Mouse (Mus musculus) ES-Bruce4 (cell line): ENCODE data around the gene Fndc3b.

Experiments used
- CTCF ChIP-seq: IDR thresholded peaks from one replicate; pipeline ENCODE4 v1.8.1; 2011; ENCODE audit warnings: low read depth, low read length
- EP300 ChIP-seq: IDR thresholded peaks from 2 replicates; pipeline ENCODE4 v1.6.1; 2011; ENCODE audit warnings: low read depth, low read length; ENCODE audit not compliant: insufficient read depth
- POLR2A ChIP-seq: IDR thresholded peaks from one replicate; pipeline ENCODE4 v1.8.1; 2011; ENCODE audit warnings: low read length; ENCODE audit not compliant: insufficient read depth

DNA sequence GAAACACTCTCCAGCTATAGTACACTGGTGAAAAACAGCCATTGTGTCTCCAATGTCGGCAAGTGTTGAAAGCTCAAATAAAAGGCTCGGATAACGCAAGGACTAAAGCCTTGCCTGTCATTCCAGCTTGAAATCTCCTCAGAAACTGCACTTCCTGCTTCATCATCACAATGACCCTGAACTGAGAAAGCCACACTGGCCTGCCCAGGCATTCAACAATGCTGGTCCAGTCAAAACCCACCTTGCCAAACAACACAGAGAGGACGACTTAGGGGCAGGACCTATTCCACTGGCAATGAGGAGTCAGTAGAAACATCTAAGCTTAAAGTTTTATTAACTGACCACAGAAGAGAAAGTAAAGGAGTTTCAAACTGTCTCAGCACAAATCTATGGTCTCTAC, 6.1 kb downstream of the Fndc3b start:
- TF ChIP-seq POLR2A (no peak), CTCF (no peak), EP300 (no peak)
